Mouse (Mus musculus) urinary bladder, postnatal 10 days (tissue): ENCODE data around the gene Saxo1.

Experiments
- DNase-seq: peaks from one replicate; pipeline ENCODE4 v3.0.0; 2022; ENCODE audit warnings: low spot score

The Saxo1 gene

DNA sequence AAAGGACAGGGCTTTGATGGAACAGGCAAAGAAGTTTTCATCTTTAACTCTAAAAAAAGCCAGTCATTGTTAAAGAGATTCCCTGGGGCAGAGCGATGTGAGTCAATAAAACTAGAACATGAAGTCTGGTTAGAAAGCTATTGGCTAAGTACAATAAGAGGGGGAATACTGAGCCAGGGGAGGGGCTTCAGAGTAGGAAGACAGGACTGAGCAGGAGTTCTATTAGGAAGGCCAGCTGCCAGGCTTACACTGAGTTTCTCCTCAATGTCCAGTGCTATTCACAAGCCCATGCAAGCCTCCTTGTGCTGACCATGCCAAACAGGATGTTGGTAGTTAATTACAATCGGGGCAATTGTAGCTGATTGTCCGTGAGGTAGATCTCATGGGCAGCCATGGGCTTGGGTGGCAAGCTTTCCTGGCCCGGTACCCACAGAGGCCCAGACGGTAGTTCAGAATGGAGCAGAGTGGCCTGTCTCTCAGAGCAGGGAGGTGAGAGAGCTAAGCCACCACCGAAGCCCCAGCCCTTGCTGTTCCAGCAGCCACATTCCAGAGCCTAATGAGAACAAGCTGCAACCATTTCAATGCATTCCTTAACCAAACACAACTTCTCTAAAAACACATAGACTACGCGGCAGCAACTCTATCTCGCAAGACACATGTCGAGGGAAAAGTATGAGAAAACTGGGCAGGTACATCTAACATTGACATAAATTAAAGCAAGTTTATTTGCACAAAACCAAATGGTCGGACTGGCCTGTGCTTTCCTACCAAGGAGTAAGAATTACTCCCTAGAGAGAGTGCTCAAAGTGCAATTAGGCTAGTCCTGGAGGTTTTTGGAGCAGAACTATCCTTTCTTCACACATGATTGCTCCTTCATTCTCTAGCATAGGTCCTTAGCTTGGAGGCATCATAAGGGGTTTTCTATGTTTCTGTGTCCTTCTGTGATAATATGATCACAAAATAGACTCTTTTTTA lies 30.7 kb downstream of the Saxo1 start:
- no peak for DNase-seq

DNA sequence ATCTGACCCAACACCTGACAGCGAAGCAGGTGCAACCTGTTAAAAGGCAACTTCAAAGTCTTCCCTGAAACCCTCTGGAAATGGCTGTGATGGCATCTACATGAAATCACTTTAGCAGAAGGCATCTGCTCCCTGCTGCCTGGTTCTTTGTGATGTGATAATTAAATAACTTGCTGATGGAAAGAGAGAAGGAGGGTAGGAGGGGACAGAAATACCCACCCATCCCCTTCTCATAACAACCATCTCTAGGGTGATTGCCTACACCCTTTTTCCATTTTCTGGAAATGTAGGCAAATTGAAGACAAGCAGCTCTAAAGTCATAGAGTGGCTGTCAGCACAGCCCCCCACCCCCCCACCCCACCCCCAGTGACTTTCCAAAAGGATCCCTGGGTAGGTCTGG lies 33.6 kb downstream of the Saxo1 start:
- DNase-seq: no peak

DNA sequence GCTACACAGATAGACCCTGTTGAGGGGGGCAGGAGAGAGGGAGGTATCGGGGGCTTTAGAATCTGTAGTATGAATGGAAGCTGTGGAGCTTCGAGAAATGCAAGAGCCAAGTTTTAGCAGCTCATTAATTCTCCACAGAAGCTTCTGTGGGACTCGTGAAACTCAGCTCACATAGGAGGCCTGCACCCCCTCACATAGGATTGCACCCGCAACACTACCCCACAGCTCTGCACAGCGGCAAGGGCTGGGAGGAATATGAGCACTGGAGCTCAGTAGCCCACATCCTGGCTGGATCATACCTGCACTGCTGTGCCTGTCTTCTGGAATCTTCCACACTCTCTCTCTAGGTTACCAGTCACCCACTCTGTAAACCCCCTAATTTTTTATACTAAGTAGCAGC lies 34.4 kb downstream of the Saxo1 start:
- DNase-seq: no peak

DNA sequence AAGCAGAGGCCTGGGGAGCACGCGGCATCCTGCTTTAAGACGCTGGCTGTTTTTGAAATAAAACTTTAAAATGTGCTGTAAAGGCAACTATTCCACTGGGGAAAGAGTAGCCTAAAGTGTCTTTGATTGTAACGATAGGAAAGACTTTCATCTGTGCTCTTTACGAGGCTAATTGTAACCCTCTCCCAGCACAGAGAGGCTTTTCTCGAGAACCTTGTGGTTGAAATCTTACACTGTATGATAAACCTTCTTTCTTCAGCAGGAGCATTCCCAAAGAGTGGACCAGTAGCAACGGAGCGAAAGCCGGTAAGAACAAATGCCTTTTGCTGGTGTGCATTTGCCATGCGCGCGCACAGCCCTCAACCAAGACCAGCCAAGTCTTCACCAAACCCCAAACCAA lies 37.4 kb downstream of the Saxo1 start:
- DNase-seq: no peak

DNA sequence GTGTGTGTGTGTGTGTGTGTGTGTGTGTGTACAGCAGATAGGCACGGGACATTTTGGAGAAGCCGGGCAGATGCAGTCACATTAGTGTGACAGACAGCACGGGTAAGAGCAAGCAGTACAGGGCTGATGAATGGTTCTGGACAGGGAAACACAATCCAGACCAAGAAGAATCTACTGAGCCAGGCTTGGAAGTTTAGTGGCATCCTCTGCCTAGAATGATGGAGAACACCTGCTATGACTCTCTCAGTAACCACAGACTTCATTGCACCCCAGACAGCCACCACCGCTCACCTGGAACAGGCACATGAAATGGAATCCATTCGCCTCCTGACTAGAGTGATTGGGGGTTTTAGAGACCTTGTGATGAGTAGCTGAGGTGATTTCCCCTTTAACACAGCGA lies 38.2 kb downstream of the Saxo1 start:
- no peak for DNase-seq

DNA sequence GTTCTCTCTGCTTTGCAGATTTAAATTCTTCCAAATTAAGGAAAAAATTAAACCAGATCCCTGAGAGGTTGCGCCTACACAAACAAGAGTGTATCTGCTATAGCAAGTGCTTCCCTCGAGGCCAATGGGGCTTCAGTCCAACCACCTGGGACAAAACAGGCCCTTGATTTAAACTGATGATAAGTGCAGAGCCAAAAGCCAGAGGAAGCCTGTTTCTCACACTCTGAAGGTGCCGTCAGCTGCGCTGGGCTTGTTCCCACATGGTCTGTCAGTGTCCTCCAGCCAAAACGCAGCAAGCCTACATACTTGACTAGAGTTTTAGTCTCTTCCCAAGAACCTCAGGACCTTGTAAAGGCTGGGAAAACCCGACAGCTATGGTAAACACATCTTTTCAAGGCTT lies 53.5 kb downstream of the Saxo1 start:
- no peak for DNase-seq

DNA sequence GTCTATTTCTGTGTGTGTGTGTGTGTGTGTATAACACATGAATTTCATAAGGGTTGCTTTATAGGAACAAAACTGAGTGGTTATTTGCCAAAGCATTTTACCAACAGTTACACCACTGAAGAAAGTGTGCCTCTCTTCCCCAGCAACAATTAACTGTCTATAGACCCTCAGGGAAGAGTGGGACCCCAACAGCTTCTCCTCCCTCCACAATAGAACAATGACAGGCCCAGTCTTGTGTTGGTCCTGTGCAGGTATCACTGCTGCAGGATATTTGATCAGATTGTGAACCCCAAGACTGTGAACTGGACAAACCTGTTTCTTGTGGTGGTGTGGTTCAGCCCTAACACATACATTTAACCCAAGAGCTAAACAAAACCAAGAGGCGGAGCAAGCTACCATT lies 58.6 kb downstream of the Saxo1 start:
- DNase-seq: no peak

DNA sequence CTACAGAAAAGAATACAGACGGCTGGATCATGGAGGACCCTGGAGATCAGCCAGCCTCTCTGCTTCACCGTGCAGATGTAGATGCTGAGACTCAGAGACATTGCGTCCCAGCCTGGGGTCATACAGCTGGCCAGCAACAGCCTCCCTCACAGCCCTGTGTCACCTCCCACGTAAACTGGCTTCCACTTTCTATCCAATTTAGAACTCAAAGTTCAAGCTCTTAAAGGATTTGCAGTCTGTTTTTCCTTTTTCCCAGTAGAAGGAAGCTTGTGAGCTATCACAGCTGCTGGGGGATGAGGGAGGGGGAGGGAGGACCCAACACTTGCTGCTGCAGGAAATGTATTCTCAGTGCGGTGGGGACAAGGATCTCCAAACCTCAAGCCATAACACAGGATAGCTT lies 59.4 kb downstream of the Saxo1 start:
- DNase-seq: no peak

DNA sequence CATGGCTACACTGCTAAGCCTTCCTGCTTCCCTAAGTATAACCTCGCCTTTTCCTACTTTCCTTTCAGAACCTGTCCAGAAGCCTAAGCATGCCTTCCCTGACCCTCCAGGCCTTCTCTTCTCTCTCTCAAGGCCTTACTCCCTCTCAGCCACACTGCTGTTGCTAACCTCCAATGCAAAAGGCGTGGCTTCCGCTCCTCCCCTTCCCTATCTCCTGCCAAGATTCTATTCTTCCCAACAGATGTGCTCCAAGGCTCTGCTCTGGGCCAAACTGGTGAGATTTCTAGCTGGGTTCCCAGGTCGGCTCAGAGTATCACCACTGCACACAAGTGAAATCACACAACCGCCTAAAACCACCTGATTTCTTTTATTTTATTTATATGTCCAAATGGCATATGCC lies 69.0 kb downstream of the Saxo1 start:
- DNase-seq: no peak

DNA sequence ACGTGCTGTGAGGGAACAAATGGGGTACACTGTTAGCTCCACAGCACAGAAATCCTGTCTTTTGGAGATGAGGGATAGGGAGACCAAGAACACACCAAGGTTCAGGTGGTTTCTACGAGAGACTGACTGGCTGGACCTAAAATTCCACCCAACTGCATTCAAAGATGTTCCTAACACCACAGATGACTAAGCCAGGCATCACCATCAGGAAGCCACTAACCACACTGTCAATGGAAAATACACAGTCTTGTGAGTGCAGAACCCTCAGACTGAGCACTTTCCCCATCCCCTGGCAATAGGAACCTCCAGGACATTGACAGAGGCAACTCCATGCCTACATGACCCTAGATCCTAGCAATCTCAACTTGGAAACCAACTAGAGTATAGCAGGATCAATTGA lies 71.2 kb downstream of the Saxo1 start:
- no peak for DNase-seq

DNA sequence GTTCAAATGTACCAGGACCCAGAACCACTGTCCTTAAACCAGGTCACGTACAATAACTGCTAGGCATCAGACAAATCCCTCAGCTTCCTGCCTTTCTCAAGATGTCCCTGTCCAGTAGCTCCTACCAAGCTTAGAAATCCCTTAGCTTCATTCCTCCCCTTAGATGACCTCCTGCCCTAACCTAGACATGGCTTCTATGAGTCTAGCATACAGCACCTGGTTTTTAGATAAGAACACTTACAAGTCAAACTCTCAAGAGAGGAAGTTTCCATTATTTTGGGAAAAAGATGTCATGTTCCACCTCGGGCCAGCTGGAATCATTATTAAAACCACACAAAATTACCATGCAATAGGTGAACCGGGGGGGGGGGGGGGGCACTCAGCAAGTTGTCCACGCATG lies 71.6 kb downstream of the Saxo1 start:
- no peak for DNase-seq

DNA sequence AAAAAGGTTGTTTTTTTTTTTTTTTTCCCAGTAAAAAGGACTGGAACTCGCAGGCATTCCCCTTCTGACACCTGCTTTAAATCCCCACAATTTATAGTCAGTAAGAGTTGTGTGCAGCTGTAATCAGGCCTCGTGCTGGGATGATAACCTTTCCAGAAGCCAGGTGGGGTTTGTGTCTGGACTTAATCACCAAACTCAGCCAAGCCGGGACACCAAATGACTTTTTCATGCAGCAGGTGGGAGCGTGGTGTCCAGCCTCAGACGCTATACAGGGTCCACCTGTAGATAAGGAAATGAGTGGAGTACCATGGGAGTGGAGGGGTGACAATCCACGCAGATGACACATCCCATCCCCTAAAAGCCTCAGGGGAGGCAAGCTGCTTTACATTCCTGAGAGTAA lies 73.1 kb downstream of the Saxo1 start:
- DNase-seq: no peak

DNA sequence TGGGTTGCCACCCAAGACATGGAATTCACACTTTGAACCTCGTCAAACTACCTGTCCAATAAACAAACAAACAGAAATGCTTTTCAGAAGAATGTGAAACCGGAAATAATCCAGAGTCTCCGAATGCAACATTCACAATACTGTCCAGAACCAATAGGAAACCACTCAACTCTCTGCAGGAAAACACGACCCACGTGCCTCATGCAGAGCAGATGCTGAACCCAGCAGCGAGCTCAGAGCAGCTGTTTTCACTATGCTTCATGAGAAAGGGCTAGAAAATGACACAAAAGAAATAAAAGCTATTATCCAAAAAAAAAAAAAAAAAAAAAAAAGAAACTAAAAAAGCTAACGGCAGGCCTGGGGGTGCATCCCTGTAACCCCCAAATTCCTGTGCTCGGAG lies 74.4 kb downstream of the Saxo1 start:
- no peak for DNase-seq

DNA sequence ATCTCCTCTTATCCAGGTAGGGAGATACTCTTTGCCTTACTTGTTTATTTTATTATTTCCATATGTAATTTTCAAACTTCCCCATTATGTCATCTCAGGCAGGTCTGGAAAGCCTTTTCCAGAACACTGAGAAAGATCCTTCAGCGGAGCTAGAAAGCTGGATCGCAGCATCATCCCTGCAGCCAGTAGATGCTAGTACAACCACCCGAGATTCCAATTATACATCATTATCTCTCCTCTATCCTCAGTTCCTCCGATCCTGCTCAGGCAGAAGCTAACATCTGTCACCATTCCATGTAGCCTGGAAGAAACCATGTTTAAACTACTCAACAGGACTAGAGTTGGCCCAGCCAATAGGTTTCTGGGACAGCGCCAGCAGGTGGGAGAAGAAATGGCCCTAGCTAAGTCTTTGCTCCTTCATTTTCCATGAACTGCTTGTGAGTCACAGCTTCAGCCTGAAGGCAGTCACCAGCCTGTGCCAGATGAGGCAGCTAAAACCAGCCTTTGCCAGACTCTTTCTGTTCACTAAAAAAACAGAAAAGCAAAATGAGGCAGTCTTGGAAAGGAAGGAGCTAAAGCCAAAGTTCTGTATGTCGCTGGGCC lies 75.0 kb downstream of the Saxo1 start:
- DNase-seq: no peak

DNA sequence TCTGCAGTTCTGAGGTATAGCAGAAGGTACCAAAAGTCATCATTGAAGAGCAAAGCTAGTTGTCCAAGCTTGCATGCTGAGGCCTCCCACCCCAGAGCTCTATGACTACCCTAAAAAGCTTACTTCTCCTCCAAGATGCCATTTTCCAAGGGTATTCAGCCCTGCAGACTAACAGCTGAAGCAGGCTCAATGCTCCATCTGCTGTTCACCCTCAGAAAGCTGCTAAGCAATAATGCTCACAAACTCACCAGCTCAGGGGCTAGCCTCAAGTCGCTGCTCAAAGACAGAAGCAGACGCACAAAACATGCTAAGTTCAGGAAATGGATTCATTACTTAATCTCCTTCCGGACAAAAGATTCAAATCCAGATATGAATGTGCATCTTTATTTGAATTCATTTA lies 77.2 kb downstream of the Saxo1 start:
- DNase-seq: no peak

DNA sequence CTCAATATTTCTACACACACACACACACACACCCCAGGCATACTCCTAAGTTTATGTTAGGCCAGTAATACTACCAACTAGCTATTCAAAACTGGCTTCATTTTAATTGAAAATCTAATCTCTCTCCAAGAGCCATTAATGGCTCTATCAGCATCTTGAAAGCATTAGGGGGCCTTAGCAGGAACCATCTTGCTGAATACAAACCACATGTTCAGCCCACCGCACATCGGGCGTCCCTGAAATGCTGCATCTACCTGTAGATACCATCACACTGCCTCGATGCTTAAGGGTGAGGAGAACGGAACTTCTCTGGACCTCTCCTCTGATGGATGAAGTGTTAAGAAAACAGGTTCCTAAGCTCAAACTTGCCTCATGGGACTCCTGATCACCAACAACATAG lies 93.3 kb downstream of the Saxo1 start:
- no peak for DNase-seq

DNA sequence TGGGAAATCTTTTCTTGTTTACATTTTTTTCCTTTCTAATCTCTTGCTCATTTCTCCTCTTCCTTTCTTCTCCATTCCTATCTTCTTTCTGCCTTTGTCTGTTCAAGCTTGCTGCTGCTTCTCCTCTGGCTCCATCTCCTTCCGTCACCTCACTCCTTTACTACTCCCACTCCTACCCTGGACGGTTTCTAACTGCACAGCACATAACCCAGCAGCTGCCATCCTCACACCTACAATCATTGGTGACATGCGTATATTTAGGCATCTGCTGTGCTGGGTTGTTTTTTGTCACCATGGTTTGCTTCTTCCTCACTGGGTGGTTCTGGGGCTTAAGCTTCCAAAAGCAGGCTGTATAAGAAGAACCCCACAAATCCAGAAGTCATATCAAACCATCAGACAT lies 107.7 kb downstream of the Saxo1 start:
- DNase-seq: no peak

DNA sequence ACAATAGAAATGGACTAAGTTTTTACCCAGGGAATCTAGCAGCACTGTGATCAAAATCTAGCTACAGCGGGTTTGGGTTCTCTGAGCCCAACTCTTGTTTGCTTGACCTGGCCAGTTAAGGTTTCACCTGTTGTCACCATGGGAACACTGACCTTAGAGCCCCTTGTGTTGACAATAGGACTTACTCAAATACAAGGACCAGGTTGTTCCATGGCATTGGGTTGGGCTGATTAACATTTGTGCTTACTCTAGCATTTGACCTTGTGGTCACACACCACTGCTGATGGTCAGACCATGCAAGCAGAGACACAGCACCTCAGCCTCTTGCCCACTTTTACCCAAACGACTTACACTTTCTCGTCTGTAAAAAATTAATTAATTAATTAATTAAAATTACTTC lies 121.8 kb downstream of the Saxo1 start:
- no peak for DNase-seq

DNA sequence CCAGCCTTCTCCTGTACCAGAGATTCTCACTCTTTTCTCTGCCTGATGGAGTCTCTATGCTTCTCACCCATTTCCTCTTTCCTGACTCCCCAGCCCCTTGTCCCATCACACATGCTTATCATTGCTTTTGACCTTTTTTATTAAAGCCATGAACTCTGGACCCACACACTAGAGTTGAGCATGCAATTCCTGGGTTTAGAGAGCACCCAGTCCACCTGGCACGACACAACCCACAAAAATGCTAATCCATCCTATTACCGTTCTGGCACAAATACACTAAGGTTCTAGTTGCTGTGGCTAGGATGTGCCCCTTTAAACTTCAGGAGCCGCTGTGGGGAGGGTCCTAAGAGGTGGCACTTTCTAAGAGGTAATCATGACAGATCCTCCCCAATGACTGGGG lies 122.5 kb downstream of the Saxo1 start:
- no peak for DNase-seq

DNA sequence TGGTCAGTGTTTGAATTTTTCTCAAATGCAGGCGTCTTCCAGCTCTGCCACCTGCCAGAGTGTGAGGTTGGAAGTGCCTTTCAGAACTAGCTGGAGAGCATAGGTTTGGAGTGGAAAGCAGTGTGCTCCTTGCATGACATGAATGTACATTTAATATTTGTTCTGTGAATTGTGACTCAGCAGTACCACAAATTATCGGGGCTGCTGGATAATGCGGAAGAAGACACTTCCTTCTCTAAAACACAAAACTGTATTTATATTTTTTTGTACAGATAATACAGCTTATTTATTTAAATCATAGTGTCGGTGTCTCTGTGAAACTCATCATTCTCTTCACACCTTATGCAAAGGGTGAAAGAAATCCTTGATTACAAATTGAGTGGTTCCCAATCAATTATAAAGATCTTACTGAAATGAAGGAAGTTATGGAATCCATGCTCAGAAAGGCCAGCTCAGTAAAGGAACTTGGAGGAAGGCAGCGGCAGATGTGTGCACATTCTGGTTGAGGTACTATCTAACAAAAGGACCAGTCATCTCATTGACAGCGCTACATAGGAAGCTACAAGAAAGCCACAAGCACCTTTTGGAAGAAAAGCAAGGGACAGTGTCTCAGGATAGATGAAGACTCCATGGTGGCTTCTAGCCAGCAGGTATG lies 129.9 kb downstream of the Saxo1 start:
- DNase-seq: no peak

DNA sequence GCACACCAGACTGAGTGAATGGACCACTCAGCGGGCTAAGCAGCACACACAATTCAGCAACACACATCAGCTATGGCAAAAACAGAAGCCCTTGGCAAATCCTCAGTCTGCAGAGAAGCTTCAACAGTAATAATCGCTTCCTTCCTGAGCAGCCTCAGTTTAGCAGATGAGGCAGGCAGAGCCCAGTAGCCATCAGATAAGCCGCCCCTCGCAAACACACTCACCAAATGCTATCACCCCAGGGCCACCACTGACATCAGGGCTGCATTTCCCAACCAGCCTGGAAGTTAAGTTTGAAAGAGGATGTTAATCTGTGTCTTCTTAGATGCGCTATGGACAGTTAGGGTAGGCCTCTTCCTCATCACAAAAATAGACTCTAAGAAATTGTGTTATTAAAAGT lies 130.8 kb downstream of the Saxo1 start:
- no peak for DNase-seq

DNA sequence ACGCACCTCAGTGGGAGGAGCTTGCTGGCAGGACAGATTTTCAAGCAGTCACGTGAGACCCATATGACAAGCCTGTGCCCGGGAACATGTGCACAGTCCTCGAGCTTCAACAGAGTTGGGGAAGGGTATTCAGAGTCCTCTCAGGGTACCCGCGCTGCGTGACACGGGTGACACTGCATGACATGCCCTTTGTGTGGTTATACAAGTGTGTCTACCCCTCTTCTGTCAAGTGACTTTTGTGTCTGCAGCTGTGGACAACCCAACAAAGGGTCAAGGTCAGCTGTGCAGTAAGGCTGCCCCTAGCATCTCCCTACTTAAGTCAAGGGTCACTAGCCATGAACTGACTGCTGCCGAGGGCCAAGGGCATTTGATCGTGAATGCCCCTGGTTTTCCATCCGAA lies 131.6 kb downstream of the Saxo1 start:
- DNase-seq: no peak

DNA sequence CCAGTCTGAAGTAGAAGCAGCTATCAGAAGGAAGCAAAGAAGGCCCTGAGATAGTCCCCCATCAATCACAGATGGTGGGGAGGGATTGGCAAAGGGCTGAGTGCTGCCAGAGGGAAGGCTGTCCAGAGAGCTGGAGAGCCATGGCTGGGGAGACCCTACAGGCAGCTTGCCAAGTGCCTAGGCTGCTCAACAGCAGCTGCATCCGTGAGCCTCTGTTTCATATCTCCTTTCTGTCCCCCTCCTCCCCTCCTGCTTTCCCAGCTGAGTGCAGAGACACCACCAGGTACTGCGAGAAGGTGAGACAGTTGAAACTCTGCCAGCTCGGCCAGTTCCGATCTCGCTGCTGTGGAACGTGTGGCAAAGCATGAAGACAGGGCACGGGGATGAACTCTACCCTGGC lies 132.5 kb downstream of the Saxo1 start:
- DNase-seq: no peak
